Mouse (Mus musculus): ENCODE results near the gene Gm49388. TPM values are rescaled to one million over a fixed set of nuclear protein-coding genes. Genes with fewer than 3 reads are reported as not detected.

Gene Gm49388
- polyA plus RNA-seq, 1 experiment = not detected

DNA sequence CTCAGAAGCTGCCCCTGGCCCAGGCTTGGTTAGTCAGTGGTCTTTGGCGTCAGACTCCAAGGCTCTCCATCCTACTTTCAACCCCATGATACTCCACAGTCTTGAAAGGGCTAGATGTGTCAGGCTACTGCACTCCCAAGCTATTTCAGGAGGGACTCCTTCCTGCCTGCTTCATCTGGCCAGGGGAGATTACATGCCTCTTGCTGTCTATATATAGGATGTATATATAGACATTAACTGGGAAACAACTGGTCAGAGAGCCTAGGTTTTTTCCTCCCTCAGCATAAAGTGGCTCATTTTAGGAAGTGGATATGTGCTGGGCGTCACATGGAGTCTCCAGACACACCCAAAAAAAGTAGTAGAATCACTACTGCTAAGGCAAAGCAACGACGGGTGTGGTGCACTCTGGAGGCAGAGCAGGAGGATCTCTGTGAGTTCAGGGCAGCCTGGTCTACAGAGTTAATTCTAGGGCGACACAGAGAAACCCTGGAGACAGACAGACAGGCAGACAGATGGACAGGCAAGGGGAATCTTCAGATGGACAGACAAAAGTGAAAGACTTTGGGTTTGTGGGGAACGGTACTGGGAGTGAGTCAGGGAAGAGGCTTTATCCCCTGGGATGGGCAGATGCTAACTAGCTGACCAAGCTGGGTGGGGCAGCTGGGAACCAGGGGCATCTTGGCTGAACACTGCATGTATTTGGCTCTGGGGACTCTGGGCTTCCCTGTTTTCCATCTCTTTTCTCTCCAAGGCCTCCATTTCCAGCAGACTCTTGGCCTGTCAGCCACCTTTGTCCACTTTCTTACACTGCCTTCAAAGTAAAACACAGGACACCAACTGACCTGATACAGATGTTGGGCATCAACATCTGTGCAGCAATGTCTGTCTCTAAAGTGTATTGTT is 64.8 kb downstream of the Gm49388 start:
- Histone ChIP-seq H3K27ac (ENCODE audit: insufficient read depth, low read length) (peak overlapping the region; percentile 43; the same call in 1 of the 2 replicates), H3K4me3 (ENCODE audit: insufficient read depth, low read length) (no peak overlapping the region), H3K4me1 (ENCODE audit: control insufficient read depth, insufficient read depth, low read length) (peaks cover 6% of the 10 kb centered on the region)
- TF ChIP-seq CTCF (IDR thresholded peaks at IDR 0.05; ENCODE audit: borderline replicate concordance, insufficient read depth, low read length) = no peak
- 0 out of 2 replicates have a peak, but pooled peaks have one; percentile 16 for TF ChIP-seq POLR2A (IDR thresholded peaks at IDR 0.05; ENCODE audit: low read depth, low read length)

- Histone ChIP-seq H3K4me3 (ENCODE audit: insufficient read depth, low read length) (no peak overlapping the region), H3K27ac (ENCODE audit: insufficient read depth, low read length) (peak overlapping the region; percentile 43; the same call in 1 of the 2 replicates), H3K4me1 (ENCODE audit: control insufficient read depth, insufficient read depth, low read length) (peaks cover 6% of the 10 kb centered on the region)
- no peak for TF ChIP-seq POLR2A (IDR thresholded peaks at IDR 0.05; ENCODE audit: low read depth, low read length)
- TF ChIP-seq CTCF (IDR thresholded peaks at IDR 0.05; ENCODE audit: borderline replicate concordance, insufficient read depth, low read length) = no peak
These were observed 65.5 kb downstream of the Gm49388 start for GRCm38 (mm10) chr7:127850906-127851305.

Other genes starting within 250 kb of the Gm49388 start
- gene Tmem265, start 224.2 kb upstream of the Gm49388 start, polyA plus RNA-seq (2011; ENCODE audit: insufficient read length, low read depth, missing spikeins) = not detected in 2 replicates
- gene Phkg2, start 212.3 kb upstream of the Gm49388 start, polyA plus RNA-seq (2011; ENCODE audit: insufficient read length, low read depth, missing spikeins) = 29.6 and 31.2 TPM in 2 replicates
- gene Ccdc189, start 197.0 kb upstream of the Gm49388 start, polyA plus RNA-seq (2011; ENCODE audit: insufficient read length, low read depth, missing spikeins) = 1.5 and 3.6 TPM in 2 replicates
- gene Rnf40, start 196.8 kb upstream of the Gm49388 start, polyA plus RNA-seq (2011; ENCODE audit: insufficient read length, low read depth, missing spikeins) = 34.2 and 34.6 TPM in 2 replicates
- 9.3 and 14.9 TPM in 2 replicates for gene Zfp629, start 169.8 kb upstream of the Gm49388 start, polyA plus RNA-seq (2011; ENCODE audit: insufficient read length, low read depth, missing spikeins)
- 53.2 and 57.0 TPM in 2 replicates for gene Bcl7c, start 76.7 kb upstream of the Gm49388 start, polyA plus RNA-seq (2011; ENCODE audit: insufficient read length, low read depth, missing spikeins)
- gene Ctf1, start 72.9 kb upstream of the Gm49388 start, polyA plus RNA-seq (2011; ENCODE audit: insufficient read length, low read depth, missing spikeins) = 14.9 and 27.8 TPM in 2 replicates
- gene Ctf2, start 53.4 kb upstream of the Gm49388 start, polyA plus RNA-seq (2011; ENCODE audit: insufficient read length, low read depth, missing spikeins) = not detected in 2 replicates
- 16.0 and 17.8 TPM in 2 replicates for gene Fbxl19, start 41.1 kb upstream of the Gm49388 start, polyA plus RNA-seq (2011; ENCODE audit: insufficient read length, low read depth, missing spikeins)
- gene Orai3, start 15.8 kb upstream of the Gm49388 start, polyA plus RNA-seq (2011; ENCODE audit: insufficient read length, low read depth, missing spikeins) = 19.8 and 23.3 TPM in 2 replicates
- gene Setd1a, start 8.9 kb upstream of the Gm49388 start, polyA plus RNA-seq (2011; ENCODE audit: insufficient read length, low read depth, missing spikeins) = 29.3 and 33.8 TPM in 2 replicates
- 8.0 and 9.4 TPM in 2 replicates for gene Hsd3b7, start 15.0 kb downstream of the Gm49388 start, polyA plus RNA-seq (2011; ENCODE audit: insufficient read length, low read depth, missing spikeins)
- 70.3 and 90.0 TPM in 2 replicates for gene Stx4a, start 38.7 kb downstream of the Gm49388 start, polyA plus RNA-seq (2011; ENCODE audit: insufficient read length, low read depth, missing spikeins)
- gene Stx1b, start 38.9 kb downstream of the Gm49388 start, polyA plus RNA-seq (2011; ENCODE audit: insufficient read length, low read depth, missing spikeins) = 1.8 and 4.4 TPM in 2 replicates
- gene Zfp646, start 90.6 kb downstream of the Gm49388 start, polyA plus RNA-seq (2011; ENCODE audit: insufficient read length, low read depth, missing spikeins) = 18.4 and 20.1 TPM in 2 replicates
- gene Zfp668, start 91.2 kb downstream of the Gm49388 start, polyA plus RNA-seq (2011; ENCODE audit: insufficient read length, low read depth, missing spikeins) = 8.9 and 15.6 TPM in 2 replicates
- gene Prss53, start 105.4 kb downstream of the Gm49388 start, polyA plus RNA-seq (2011; ENCODE audit: insufficient read length, low read depth, missing spikeins) = 0.65 and 0.77 TPM in 2 replicates
- gene Gm21974, start 109.8 kb downstream of the Gm49388 start, polyA plus RNA-seq (2011; ENCODE audit: insufficient read length, low read depth, missing spikeins) = not detected in 2 replicates
- gene Vkorc1, start 110.0 kb downstream of the Gm49388 start, polyA plus RNA-seq (2011; ENCODE audit: insufficient read length, low read depth, missing spikeins) = 107 and 146 TPM in 2 replicates
- gene Bckdk, start 118.5 kb downstream of the Gm49388 start, polyA plus RNA-seq (2011; ENCODE audit: insufficient read length, low read depth, missing spikeins) = 57.3 and 63.5 TPM in 2 replicates
- gene Kat8, start 126.9 kb downstream of the Gm49388 start, polyA plus RNA-seq (2011; ENCODE audit: insufficient read length, low read depth, missing spikeins) = 19.8 and 24.5 TPM in 2 replicates
- not detected in 2 replicates for gene Prss8, start 144.5 kb downstream of the Gm49388 start, polyA plus RNA-seq (2011; ENCODE audit: insufficient read length, low read depth, missing spikeins)
- gene Prss36, start 161.1 kb downstream of the Gm49388 start, polyA plus RNA-seq (2011; ENCODE audit: insufficient read length, low read depth, missing spikeins) = 6.8 and 7.1 TPM in 2 replicates
- gene Fus, start 181.8 kb downstream of the Gm49388 start, polyA plus RNA-seq (2011; ENCODE audit: insufficient read length, low read depth, missing spikeins) = 861 and 978 TPM in 2 replicates
- gene Pycard, start 208.3 kb downstream of the Gm49388 start, polyA plus RNA-seq (2011; ENCODE audit: insufficient read length, low read depth, missing spikeins) = 1.0 and 1.5 TPM in 2 replicates
- gene Trim72, start 218.3 kb downstream of the Gm49388 start, polyA plus RNA-seq (2011; ENCODE audit: insufficient read length, low read depth, missing spikeins) = not detected in 2 replicates

Data from embryonic fibroblast, embryonic 13.5 days (primary cell).